Mouse (Mus musculus) CD4-positive, CD25-positive, alpha-beta regulatory T cell, adult 2 months (primary cell): ENCODE measurements at regions not wholly inside any gene's neighbourhood (a gene's known extent, or its start where the extent isn't known, plus 50 kb on each side); places are given as distances from the start of the nearest gene placed in this dataset.
A peak's percentile ranks its signal among the peaks of the same experiment; 100 is the strongest.

ENCODE experiments used
- DNase-seq: peaks from one replicate; pipeline ENCODE4 v3.0.0-alpha.2; 2012; ENCODE audit warnings: low read depth, low spot score

GRCm38 (mm10) chr2:117965758-117966157, 145.9 kb upstream of the Thbs1 start:
- DNase-seq = no peak

DNA sequence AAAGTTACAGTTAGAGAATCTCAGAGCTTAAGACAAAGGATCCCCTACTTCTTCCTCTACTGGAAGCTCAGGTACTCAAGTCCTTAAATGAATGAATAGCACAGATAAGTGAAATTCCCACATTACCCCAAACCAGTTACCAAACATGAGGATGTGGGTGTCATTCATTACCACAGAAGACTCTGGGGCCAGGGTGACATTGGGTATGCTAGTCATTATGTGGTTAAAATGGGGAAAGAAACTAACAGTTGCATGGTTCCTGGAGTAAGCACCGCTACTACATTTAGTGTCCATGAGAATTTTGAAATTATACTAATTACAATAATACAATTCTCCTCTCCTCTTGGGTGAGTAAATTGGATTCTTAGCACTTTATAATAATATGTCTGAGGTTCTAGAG, 142.9 kb upstream of the Thbs1 start:
- DNase-seq = no peak

- DNase-seq = no peak
Measured at GRCm38 (mm10) chr2:117970631-117971030, 141.0 kb upstream of the Thbs1 start.

- DNase-seq = no peak
Measured at GRCm38 (mm10) chr2:117977033-117977432, 134.6 kb upstream of the Thbs1 start.

GRCm38 (mm10) chr2:117980856-117981255, 130.8 kb upstream of the Thbs1 start:
- DNase-seq = no peak

DNA sequence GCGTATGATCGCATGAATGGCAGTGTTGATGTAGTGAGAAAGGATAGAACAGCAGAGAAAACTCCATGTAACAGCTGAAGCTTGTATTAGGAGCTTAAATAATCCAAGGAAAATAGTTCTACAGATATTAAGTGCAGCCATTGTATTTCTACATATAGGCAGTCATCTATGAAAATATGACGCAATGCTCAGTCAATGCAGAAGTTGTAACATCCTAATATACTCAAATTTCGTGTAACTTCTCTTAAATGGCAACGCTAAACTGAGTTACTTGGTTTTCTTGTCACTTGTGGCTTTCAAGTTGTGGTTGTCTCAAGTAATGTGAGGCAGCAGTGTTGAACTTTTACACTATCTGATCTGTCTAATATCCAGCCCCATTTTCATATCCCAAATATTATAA, 127.1 kb upstream of the Thbs1 start:
- no peak for DNase-seq

- no peak for DNase-seq
Measured at GRCm38 (mm10) chr2:117987426-117988215, 124.1 kb upstream of the Thbs1 start.

DNA sequence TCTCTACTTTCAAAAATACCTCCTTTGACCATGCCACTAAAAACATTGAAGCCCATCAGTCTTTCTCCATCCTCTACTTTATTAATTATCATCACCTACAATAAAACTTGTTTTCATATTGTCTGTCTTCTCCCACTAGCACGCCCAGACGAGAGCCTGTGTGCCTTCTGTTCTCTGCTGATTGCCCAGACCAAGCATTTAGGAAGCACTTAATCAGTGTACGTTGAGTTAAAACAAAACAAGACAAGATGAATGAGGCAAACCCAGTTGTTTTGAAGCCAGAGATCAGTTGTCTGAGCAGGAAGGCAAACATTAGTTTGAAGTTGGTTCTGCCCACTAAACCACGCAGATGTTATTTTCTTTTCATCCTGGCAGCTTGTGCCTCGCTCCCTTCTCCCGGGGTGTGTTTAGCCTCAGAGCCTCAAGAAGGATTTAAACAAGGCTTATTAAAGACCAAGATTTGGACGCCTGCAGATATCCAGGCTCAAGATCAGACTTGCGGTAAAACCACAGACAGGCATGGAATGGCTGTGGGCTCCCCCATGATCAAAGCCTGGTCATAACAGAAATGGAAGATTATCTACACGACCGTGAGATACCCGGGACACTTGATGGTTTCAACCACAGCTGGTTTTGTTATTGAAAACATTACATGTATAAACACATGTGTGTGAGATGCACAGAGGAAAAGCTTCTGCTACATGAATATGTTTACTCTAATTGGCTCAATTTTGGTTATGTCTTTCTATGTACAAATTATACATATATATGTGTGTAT, 123.1 kb upstream of the Thbs1 start:
- DNase-seq = no peak

DNA sequence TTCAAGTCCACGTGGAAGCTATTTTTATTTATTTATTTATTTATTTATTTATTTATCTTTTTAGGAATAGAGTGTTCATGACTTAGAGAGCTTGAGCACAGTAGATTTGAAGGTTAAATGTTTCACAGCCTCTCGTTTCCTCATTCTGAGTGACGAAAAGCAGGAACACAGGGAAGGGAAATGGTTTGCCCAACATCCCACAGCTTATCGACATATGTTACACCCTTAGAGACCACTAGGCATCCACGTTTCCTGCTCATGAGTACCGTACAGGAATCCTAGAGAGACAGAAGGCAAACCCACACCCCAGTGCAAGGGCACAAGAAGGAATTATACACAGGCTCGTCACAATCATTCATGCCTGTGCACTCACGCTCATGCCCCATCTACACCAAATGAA, 122.5 kb upstream of the Thbs1 start:
- DNase-seq = no peak

GRCm38 (mm10) chr2:117996130-117997083, 115.3 kb upstream of the Thbs1 start:
- DNase-seq = no peak

- no peak for DNase-seq
Measured at GRCm38 (mm10) chr2:117999641-118000040, 112.0 kb upstream of the Thbs1 start.

DNA sequence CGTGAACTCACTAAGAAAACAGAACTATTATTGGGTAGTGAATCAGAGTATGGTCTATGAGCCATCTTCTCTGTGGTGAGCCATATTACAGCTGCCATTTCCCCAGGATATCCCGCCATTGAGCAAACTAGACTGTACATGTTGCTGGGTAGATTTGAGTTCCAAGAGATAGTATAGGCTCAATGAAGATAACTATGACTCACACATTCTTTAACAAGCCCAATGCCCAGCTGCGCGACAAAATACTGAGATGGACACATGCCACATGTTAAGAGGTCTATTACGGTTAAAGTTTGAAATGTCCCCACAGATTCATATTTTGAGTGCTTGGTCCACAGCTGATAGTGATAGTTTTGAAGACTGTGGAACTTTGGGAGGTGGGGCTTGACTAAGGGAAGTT, 107.5 kb upstream of the Thbs1 start:
- no peak for DNase-seq

DNA sequence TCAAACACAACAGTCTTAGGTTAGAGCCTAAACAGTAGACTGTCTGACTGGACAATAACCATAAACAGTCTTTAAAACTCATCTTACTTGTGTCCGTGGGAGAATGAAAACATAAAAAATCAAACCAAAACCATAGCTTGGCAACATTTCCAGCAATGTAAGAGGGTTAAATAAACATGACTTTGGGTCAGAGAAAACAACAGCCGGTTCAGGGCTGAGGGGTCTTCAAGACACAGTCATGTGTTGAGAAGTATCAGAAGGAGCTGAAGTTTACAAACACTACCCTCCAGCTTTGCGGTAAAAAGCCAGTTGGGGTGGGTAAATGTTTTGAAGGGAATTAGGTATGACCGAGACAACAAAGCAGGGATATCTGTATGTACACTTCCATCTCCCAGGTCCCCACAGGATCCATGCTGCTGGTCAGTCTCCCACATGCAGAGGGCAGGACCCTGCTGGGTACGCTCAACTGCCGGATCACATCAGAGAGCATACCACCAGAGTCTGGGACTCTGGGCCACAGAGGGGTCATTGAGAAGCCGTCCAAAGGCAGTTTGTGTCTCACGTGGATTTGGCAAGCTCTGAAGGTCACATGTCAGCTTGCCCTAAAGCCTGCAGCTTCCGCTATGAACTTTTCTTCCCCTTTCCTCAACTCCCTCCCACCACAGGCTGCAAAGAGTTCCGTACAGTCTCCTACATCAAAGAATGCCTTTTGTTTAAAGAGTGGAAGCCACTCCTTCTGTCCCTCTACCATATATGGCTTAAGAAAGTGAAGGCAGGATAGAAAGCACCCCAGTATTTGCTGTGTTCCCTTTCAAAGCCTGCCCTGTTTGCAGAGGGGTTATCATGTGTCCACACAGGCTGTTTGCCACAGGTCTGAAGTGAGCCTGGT, 103.9 kb upstream of the Thbs1 start:
- peak; percentile 28 for DNase-seq

DNA sequence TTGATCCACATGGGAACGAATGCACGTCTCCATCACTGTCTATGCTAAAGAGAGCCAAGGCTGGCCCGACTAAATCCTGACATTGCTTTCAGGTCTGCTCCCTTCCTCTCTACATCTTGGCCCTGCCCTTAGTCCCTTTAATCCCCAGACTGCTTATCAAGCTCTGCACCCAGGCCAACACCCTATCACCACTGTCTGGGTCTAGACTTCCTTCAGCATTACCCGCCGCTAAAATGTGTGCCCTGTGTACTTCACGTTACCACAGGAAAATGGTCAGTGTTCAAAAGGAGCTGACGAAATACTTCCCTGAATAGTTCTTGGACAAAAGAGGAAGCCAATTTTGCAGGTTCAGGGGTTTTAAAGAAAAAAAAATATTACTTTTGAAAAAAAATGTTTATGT, 100.0 kb upstream of the Thbs1 start:
- DNase-seq = no peak

DNA sequence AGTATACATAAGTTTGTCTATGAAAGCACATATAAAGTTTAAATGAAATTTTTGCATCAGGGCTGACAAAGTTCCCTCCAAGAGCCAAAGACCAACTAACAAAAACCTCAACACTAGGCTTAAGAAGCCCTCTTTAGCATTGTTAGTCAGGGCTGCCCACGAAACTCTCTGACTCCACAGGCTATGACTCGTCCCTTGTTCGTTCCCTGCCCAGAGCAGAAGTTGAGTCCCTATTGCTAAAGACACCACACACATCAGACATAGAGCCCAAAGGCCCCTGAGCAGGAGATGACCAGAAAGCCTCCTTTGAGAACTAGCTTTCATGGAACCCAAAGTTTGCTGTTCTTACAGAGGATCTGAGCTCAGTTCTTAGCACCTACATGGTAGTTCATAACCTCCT, 99.5 kb upstream of the Thbs1 start:
- no peak for DNase-seq

DNA sequence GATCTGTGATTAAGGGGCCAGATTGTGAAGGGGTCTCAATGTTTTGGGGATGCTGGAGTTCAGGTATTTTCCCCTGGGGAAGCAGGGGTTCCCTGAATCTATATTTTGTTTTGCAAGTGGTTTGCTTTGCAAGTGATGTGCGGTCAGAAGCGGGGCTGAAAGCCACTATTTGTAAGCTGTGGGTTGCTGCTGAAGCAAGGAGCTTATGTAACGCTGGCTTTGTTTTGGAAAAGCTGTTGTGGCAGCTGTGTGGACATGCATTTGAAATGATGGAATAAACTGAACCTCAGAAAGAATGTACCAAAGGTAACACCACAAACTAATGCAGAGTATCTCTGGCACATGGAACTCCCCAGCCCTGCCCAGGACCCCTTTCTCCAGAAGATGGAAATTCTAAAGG, 98.5 kb upstream of the Thbs1 start:
- no peak for DNase-seq

- no peak for DNase-seq
Measured at GRCm38 (mm10) chr2:118015182-118015581, 96.5 kb upstream of the Thbs1 start.

GRCm38 (mm10) chr2:118025829-118026735, 85.6 kb upstream of the Thbs1 start:
- DNase-seq = no peak

DNA sequence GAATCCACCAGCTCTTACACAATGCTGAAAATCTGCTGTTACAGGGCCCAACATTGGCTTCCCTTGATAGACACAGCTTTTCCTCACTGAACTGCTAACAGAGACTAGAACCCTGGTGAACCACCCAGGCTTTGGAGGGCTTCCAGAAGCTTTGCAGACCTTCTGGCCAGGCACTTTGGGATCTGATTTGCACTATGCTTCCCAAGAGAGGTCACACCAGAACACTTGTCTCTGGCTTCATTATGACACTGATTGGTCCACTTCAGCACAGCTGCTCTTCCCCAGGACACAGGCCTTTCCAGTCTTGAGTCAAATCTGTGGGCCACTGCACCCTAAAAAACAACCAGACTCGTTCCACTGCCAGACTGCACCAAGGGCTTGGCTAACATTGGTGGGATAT, 82.8 kb upstream of the Thbs1 start:
- DNase-seq = no peak
